ENCODE assay signal across 8 mouse cellular contexts in the genomic region with DNA sequence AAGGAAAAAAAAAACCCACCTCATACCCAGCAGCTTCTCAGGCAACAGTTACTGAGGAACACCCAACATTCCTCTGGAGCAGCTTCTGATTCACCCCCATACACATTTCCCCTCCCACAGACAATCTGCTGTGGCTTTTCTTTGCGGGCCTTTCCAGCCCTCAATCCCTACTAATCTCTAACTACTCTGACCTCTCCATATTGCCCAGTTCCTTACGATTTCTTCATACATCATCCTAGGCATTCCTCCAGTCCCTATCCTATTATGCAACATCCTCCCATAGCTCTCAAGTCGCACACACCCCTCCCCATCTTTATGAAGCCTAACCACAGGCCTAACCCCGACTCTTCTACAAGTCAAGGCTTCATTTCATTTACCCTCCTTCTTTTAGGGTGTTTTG. TPM values are rescaled to one million over a fixed set of nuclear protein-coding genes. Genes with fewer than 3 reads are reported as not detected.
DNase-seq lines count a peak whose midpoint lies in the region; ATAC-seq and TF ChIP-seq lines count a peak whose summit lies in the region.

No protein-coding gene starts in this region.

- peaks cover 6% of the 10 kb centered on the region for H3K4me1 ChIP-seq in lung, embryonic 16.5 days (replicated peaks; ENCODE audit: control insufficient read depth, insufficient read depth, low read length)
- peaks cover 8% of the 10 kb centered on the region for H3K4me1 ChIP-seq in embryonic facial prominence, embryonic 14.5 days (ENCODE audit: control insufficient read depth, insufficient read depth, low read length)
- H3K4me1 ChIP-seq in intestine, embryonic 16.5 days (ENCODE audit: control insufficient read depth, insufficient read depth, low read length), result peaks cover 7% of the 10 kb centered on the region

- no peaks in the 10 kb centered on the region for H3K9me3 ChIP-seq in lung, embryonic 16.5 days (ENCODE audit: control insufficient read depth, low read length)
- H3K9me3 ChIP-seq in embryonic facial prominence, embryonic 14.5 days (ENCODE audit: control insufficient read depth, low read length), result no peaks in the 10 kb centered on the region
- no peaks in the 10 kb centered on the region for H3K9me3 ChIP-seq in intestine, embryonic 16.5 days (ENCODE audit: control insufficient read depth, low read length)

- no peaks in the 10 kb centered on the region for H3K27me3 ChIP-seq in lung, embryonic 16.5 days (ENCODE audit: control insufficient read depth, insufficient read depth, low read depth, low read length)
- H3K27me3 ChIP-seq in embryonic facial prominence, embryonic 14.5 days (replicated peaks; ENCODE audit: control insufficient read depth, insufficient read depth, low read length), result no peaks in the 10 kb centered on the region
- no peaks in the 10 kb centered on the region for H3K27me3 ChIP-seq in intestine, embryonic 16.5 days (replicated peaks; ENCODE audit: control insufficient read depth, insufficient read depth, low read length)
- H3K27me3 ChIP-seq in myocyte (ENCODE audit: control insufficient read depth, insufficient read depth, insufficient read length), result no peaks in the 10 kb centered on the region

- peak overlapping the region; percentile 51 for H3K27ac ChIP-seq in lung, embryonic 16.5 days (ENCODE audit: low read length)
- no peak overlapping the region for H3K27ac ChIP-seq in embryonic facial prominence, embryonic 14.5 days (replicated peaks; ENCODE audit: low read depth, low read length)
- H3K27ac ChIP-seq in intestine, embryonic 16.5 days (ENCODE audit: low read length), result 0 out of 2 replicates have a peak overlapping the region, but pooled peaks have one; percentile 1

- ATAC-seq in lung, embryonic 16.5 days (ENCODE audit: low read depth), result no peak
- no peak for ATAC-seq in embryonic facial prominence, embryonic 14.5 days (ENCODE audit: low read depth)
- ATAC-seq in intestine, embryonic 16.5 days, result no peak
- ATAC-seq in activated CD4-positive, CD25-positive, alpha-beta regulatory T cell, adult 4 months, result no peak

- H3ac ChIP-seq in myocyte (ENCODE audit: control insufficient read depth, insufficient read length), result peak overlapping the region; percentile 30

- DNase-seq in lung, postnatal 25 days (ENCODE audit: low spot score), result no peak
- no peak for DNase-seq in embryonic facial prominence, embryonic 14.5 days (ENCODE audit: low spot score)
- DNase-seq in embryo, embryonic 11 days, result no peak
- no peak for DNase-seq in retina, postnatal 1 day

- peak overlapping the region; percentile 97 for H3K4me3 ChIP-seq in lung, embryonic 16.5 days (ENCODE audit: low read length)
- peak overlapping the region; percentile 90 for H3K4me3 ChIP-seq in embryonic facial prominence, embryonic 14.5 days (ENCODE audit: low read depth, low read length)
- H3K4me3 ChIP-seq in intestine, embryonic 16.5 days (ENCODE audit: low read length), result peak overlapping the region; percentile 99
- H3K4me3 ChIP-seq in myocyte, result peak overlapping the region; percentile 100

- TF ChIP-seq POLR2A in myocyte (IDR thresholded peaks at IDR 0.05; ENCODE audit: insufficient read length, low read depth), result no peak

- H3K79me2 ChIP-seq in myocyte (ENCODE audit: control insufficient read depth, insufficient read depth), result peaks cover 64% of the 10 kb centered on the region

- WGBS in lung, embryonic 16.5 days, result 31% methylated on average over 4 of the region's 4 CpGs
- 60% methylated on average over 4 of the region's 4 CpGs for WGBS in embryonic facial prominence, embryonic 14.5 days
- WGBS in intestine, embryonic 16.5 days, result 47% methylated on average over 4 of the region's 4 CpGs

- H3K9ac ChIP-seq in lung, embryonic 16.5 days (ENCODE audit: low read length), result peak overlapping the region; percentile 92
- peak overlapping the region; percentile 84 for H3K9ac ChIP-seq in embryonic facial prominence, embryonic 14.5 days (ENCODE audit: low read depth, low read length)
- H3K9ac ChIP-seq in intestine, embryonic 16.5 days (ENCODE audit: low read depth, low read length), result peak overlapping the region; percentile 92; the same call in 1 of the 2 replicates

- no peaks in the 10 kb centered on the region for H3K36me3 ChIP-seq in lung, embryonic 16.5 days (ENCODE audit: control insufficient read depth, insufficient read depth, low read length)
- H3K36me3 ChIP-seq in embryonic facial prominence, embryonic 14.5 days (ENCODE audit: control insufficient read depth, insufficient read depth, low read length), result peaks cover 17% of the 10 kb centered on the region
- no peaks in the 10 kb centered on the region for H3K36me3 ChIP-seq in intestine, embryonic 16.5 days (ENCODE audit: control insufficient read depth, insufficient read depth, low read length)
- H3K36me3 ChIP-seq in myocyte (ENCODE audit: control insufficient read depth, insufficient read depth), result no peaks in the 10 kb centered on the region

- peak overlapping the region; percentile 76 for H3K4me2 ChIP-seq in lung, embryonic 16.5 days (ENCODE audit: low read depth, low read length)
- peak overlapping the region; percentile 80 for H3K4me2 ChIP-seq in embryonic facial prominence, embryonic 14.5 days (ENCODE audit: low read depth, low read length)
- peak overlapping the region; percentile 65 for H3K4me2 ChIP-seq in intestine, embryonic 16.5 days (ENCODE audit: low read depth, low read length)
- peak overlapping the region; percentile 99 for H3K4me2 ChIP-seq in myocyte (ENCODE audit: low read depth)

TF ChIP-seq in myocyte, 11 proteins besides CTCF, POLR2A, EP300 and RAD21:
- peak; percentile 60; the same call in 1 of the 2 replicates for TF ChIP-seq CEBPB (IDR thresholded peaks at IDR 0.05; ENCODE audit: insufficient read depth, poor library complexity, severe bottlenecking)
- no peak for TF ChIP-seq TCF12 (IDR thresholded peaks at IDR 0.05; ENCODE audit: insufficient read depth, poor library complexity, severe bottlenecking)

RNA-seq across cellular contexts. Expression of a gene that starts 1.6 kb away (rescaled TPM):
- polyA plus RNA-seq in lung, embryonic 16.5 days (2015; fragmentation: Nextera tagmentation; extraction: Ambion mirVana), result 19.5 and 20.2 TPM in 2 replicates
- polyA plus RNA-seq in embryonic facial prominence, embryonic 14.5 days (2014; fragmentation: Nextera tagmentation; extraction: Ambion mirVana), result 13.7 and 14.9 TPM in 2 replicates
- polyA plus RNA-seq in intestine, embryonic 16.5 days (2015; fragmentation: Nextera tagmentation; extraction: Ambion mirVana), result 14.5 and 15.5 TPM in 2 replicates
- polyA plus RNA-seq in myocyte (2012; fragmentation: generic; extraction: Trizol), result 27.3 TPM
- 10 to 100 TPM; 15.5 to 21.5 TPM for polyA plus RNA-seq in activated CD4-positive, CD25-positive, alpha-beta regulatory T cell, adult 4 months (2017; shearing (Covaris generic))

RNA-seq across cellular contexts. Expression of a gene that starts 5.7 kb away (rescaled TPM):
- 152 and 156 TPM in 2 replicates for polyA plus RNA-seq in lung, embryonic 16.5 days (2015; fragmentation: Nextera tagmentation; extraction: Ambion mirVana)
- polyA plus RNA-seq in embryonic facial prominence, embryonic 14.5 days (2014; fragmentation: Nextera tagmentation; extraction: Ambion mirVana), result 107 and 118 TPM in 2 replicates
- polyA plus RNA-seq in intestine, embryonic 16.5 days (2015; fragmentation: Nextera tagmentation; extraction: Ambion mirVana), result 110 and 120 TPM in 2 replicates
- polyA plus RNA-seq in myocyte (2012; fragmentation: generic; extraction: Trizol), result 85.6 TPM
- polyA plus RNA-seq in activated CD4-positive, CD25-positive, alpha-beta regulatory T cell, adult 4 months (2017; shearing (Covaris generic)), result 10 to 100 TPM; 64.5 to 64.8 TPM

RNA-seq across cellular contexts. Expression of a gene that starts 19.2 kb away (rescaled TPM):
- 2.7 and 4.4 TPM in 2 replicates for polyA plus RNA-seq in lung, embryonic 16.5 days (2015; fragmentation: Nextera tagmentation; extraction: Ambion mirVana)
- polyA plus RNA-seq in embryonic facial prominence, embryonic 14.5 days (2014; fragmentation: Nextera tagmentation; extraction: Ambion mirVana), result 6.4 and 9.7 TPM in 2 replicates
- polyA plus RNA-seq in intestine, embryonic 16.5 days (2015; fragmentation: Nextera tagmentation; extraction: Ambion mirVana), result 1.1 and 1.2 TPM in 2 replicates
- 2.5 TPM for polyA plus RNA-seq in myocyte (2012; fragmentation: generic; extraction: Trizol)
- polyA plus RNA-seq in activated CD4-positive, CD25-positive, alpha-beta regulatory T cell, adult 4 months (2017; shearing (Covaris generic)), result 1 to 10 TPM; 2.5 to 3.7 TPM

RNA-seq across cellular contexts. Expression of a gene that starts 28.7 kb away (rescaled TPM):
- 69.9 and 79.0 TPM in 2 replicates for polyA plus RNA-seq in lung, embryonic 16.5 days (2015; fragmentation: Nextera tagmentation; extraction: Ambion mirVana)
- 58.3 and 62.2 TPM in 2 replicates for polyA plus RNA-seq in embryonic facial prominence, embryonic 14.5 days (2014; fragmentation: Nextera tagmentation; extraction: Ambion mirVana)
- polyA plus RNA-seq in intestine, embryonic 16.5 days (2015; fragmentation: Nextera tagmentation; extraction: Ambion mirVana), result 56.9 and 62.2 TPM in 2 replicates
- 30.6 TPM for polyA plus RNA-seq in myocyte (2012; fragmentation: generic; extraction: Trizol)
- polyA plus RNA-seq in activated CD4-positive, CD25-positive, alpha-beta regulatory T cell, adult 4 months (2017; shearing (Covaris generic)), result 10 to 100 TPM; 67.2 to 99.2 TPM

RNA-seq across cellular contexts. Expression of a gene that starts 28.8 kb away (rescaled TPM):
- polyA plus RNA-seq in lung, embryonic 16.5 days (2015; fragmentation: Nextera tagmentation; extraction: Ambion mirVana), result 16.2 and 16.9 TPM in 2 replicates
- polyA plus RNA-seq in embryonic facial prominence, embryonic 14.5 days (2014; fragmentation: Nextera tagmentation; extraction: Ambion mirVana), result 12.0 and 13.2 TPM in 2 replicates
- polyA plus RNA-seq in intestine, embryonic 16.5 days (2015; fragmentation: Nextera tagmentation; extraction: Ambion mirVana), result 9.8 and 11.0 TPM in 2 replicates
- 7.0 TPM for polyA plus RNA-seq in myocyte (2012; fragmentation: generic; extraction: Trizol)
- polyA plus RNA-seq in activated CD4-positive, CD25-positive, alpha-beta regulatory T cell, adult 4 months (2017; shearing (Covaris generic)), result 10 to 100 TPM; 21.1 to 22.9 TPM
